29 mouse cellular contexts compared by ENCODE assay signal in the genomic region with DNA sequence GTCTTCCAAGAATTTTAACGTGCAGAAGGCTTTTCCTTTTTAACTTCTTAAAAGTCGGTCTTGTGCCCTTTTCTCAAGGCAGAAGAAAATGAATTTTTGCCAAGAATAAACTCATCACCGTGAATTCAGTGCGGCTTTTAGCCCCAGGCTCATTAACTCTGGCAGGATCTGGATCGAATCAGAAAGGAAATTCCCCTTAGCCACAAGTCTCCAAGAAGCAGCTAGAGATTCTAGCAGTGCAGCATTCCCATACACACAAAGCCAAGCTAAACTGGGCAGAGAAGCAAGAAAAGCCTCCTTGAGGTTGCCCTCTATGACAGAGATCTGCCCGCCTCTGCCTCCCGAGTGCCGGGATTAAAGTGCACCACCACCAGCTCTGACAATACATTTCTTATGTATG.
DNase-seq lines count a peak whose midpoint lies in the region; ATAC-seq lines count a peak whose summit lies in the region.
"Had no signal": no experiment of that assay in that cellular context is flagged by ENCODE, and none has a peak within 500 bp of the region (broad histone marks: within the 10 kb centered on the region; RNA-seq: fewer than 3 reads in every experiment).

No protein-coding gene starts in this region.

- H3K9me3 ChIP-seq in embryonic facial prominence, embryonic 11.5 days (replicated peaks; ENCODE audit: control insufficient read depth, low read length): no peaks in the 10 kb centered on the region; the same call in 1 of the 2 replicates
- peaks cover 5% of the 10 kb centered on the region for H3K9me3 ChIP-seq in embryonic facial prominence, embryonic 10.5 days
- H3K9me3 ChIP-seq in embryonic facial prominence, embryonic 12.5 days: peaks cover 4% of the 10 kb centered on the region; the same call in 1 of the 2 replicates
- H3K9me3 ChIP-seq in limb, embryonic 15.5 days: 0 out of 2 replicates have a peak, but pooled peaks cover 7% of the 10 kb centered on the region
- H3K9me3 ChIP-seq: forebrain, embryonic 15.5 days; lung, embryonic 15.5 days had no signal

- H3K4me2 ChIP-seq in embryonic facial prominence, embryonic 11.5 days (ENCODE audit: low read depth, low read length): no peak overlapping the region
- no peak overlapping the region for H3K4me2 ChIP-seq in embryonic facial prominence, embryonic 12.5 days (replicated peaks)
- H3K4me2 ChIP-seq in limb, embryonic 15.5 days: no peak overlapping the region
- H3K4me2 ChIP-seq: forebrain, embryonic 15.5 days; heart, embryonic 13.5 days; hindbrain, embryonic 12.5 days; kidney, embryonic 15.5 days; lung, embryonic 15.5 days; neural tube, embryonic 15.5 days had no signal

- WGBS in embryonic facial prominence, embryonic 11.5 days: 74% methylated on average over 8 of the region's 8 CpGs
- 79% methylated on average over 8 of the region's 8 CpGs for WGBS in embryonic facial prominence, embryonic 10.5 days
- 56% methylated on average over 8 of the region's 8 CpGs for WGBS in embryonic facial prominence, embryonic 12.5 days
- WGBS in limb, embryonic 15.5 days: 43% methylated on average over 8 of the region's 8 CpGs

- H3K27ac ChIP-seq in embryonic facial prominence, embryonic 11.5 days (replicated peaks; ENCODE audit: low read depth, low read length): no peak overlapping the region; the same call in 1 of the 2 replicates
- H3K27ac ChIP-seq in embryonic facial prominence, embryonic 10.5 days (replicated peaks): no peak overlapping the region
- H3K27ac ChIP-seq in embryonic facial prominence, embryonic 12.5 days: peak overlapping the region; percentile 69
- H3K27ac ChIP-seq in limb, embryonic 15.5 days: peak overlapping the region; percentile 77
- H3K27ac ChIP-seq: forebrain, embryonic 15.5 days; heart, embryonic 13.5 days; hindbrain, embryonic 12.5 days; kidney, embryonic 15.5 days; liver, embryonic 14.5 days; lung, embryonic 15.5 days; neural tube, embryonic 15.5 days had no signal

- H3K9ac ChIP-seq in embryonic facial prominence, embryonic 11.5 days (replicated peaks; ENCODE audit: low read length): no peak overlapping the region
- H3K9ac ChIP-seq in embryonic facial prominence, embryonic 12.5 days: no peak overlapping the region
- H3K9ac ChIP-seq in limb, embryonic 15.5 days: no peak overlapping the region
- H3K9ac ChIP-seq: forebrain, embryonic 15.5 days; heart, embryonic 13.5 days; hindbrain, embryonic 12.5 days; kidney, embryonic 15.5 days; liver, embryonic 14.5 days; lung, embryonic 15.5 days; neural tube, embryonic 15.5 days had no signal

- no peak for ATAC-seq in embryonic facial prominence, embryonic 11.5 days (replicated peaks; ENCODE audit: insufficient number of reproducible peaks, low FRiP score, low TSS enrichment, low read depth)
- ATAC-seq in embryonic facial prominence, embryonic 12.5 days (ENCODE audit: insufficient number of reproducible peaks, insufficient read depth, low FRiP score, low TSS enrichment): no peak
- ATAC-seq in limb, embryonic 15.5 days (ENCODE audit: insufficient number of reproducible peaks, low FRiP score, low TSS enrichment, low read depth): 0 out of 2 replicates have a peak, but pooled peaks have one; percentile 40
- ATAC-seq: CD4-positive, CD25-positive, alpha-beta regulatory T cell, adult 4 months; forebrain, embryonic 15.5 days; intestine, postnatal 0 days had no signal

- H3K36me3 ChIP-seq in embryonic facial prominence, embryonic 11.5 days (replicated peaks; ENCODE audit: control insufficient read depth, insufficient read depth, low read depth, low read length): no peaks in the 10 kb centered on the region
- H3K36me3 ChIP-seq in embryonic facial prominence, embryonic 10.5 days (replicated peaks): no peaks in the 10 kb centered on the region
- no peaks in the 10 kb centered on the region for H3K36me3 ChIP-seq in embryonic facial prominence, embryonic 12.5 days
- H3K36me3 ChIP-seq in limb, embryonic 15.5 days: no peaks in the 10 kb centered on the region
- H3K36me3 ChIP-seq: forebrain, embryonic 15.5 days; heart, embryonic 13.5 days; hindbrain, embryonic 12.5 days; kidney, embryonic 15.5 days; lung, embryonic 15.5 days; neural tube, embryonic 15.5 days had no signal

- no peaks in the 10 kb centered on the region for H3K4me1 ChIP-seq in embryonic facial prominence, embryonic 11.5 days (ENCODE audit: control insufficient read depth, insufficient read depth, low read length)
- H3K4me1 ChIP-seq in embryonic facial prominence, embryonic 10.5 days: 0 out of 2 replicates have a peak, but pooled peaks cover 9% of the 10 kb centered on the region
- no peaks in the 10 kb centered on the region for H3K4me1 ChIP-seq in embryonic facial prominence, embryonic 12.5 days
- peaks cover 14% of the 10 kb centered on the region; the same call in 1 of the 2 replicates for H3K4me1 ChIP-seq in limb, embryonic 15.5 days
- H3K4me1 ChIP-seq: forebrain, embryonic 15.5 days; hindbrain, embryonic 12.5 days; kidney, embryonic 15.5 days; lung, embryonic 15.5 days; neural tube, embryonic 15.5 days had no signal

- H3K27me3 ChIP-seq in embryonic facial prominence, embryonic 11.5 days (ENCODE audit: control insufficient read depth, insufficient read depth, low read length): no peaks in the 10 kb centered on the region
- no peaks in the 10 kb centered on the region for H3K27me3 ChIP-seq in embryonic facial prominence, embryonic 10.5 days (replicated peaks; ENCODE audit: low read depth, poor library complexity, severe bottlenecking)
- H3K27me3 ChIP-seq in embryonic facial prominence, embryonic 12.5 days: no peaks in the 10 kb centered on the region
- no peaks in the 10 kb centered on the region for H3K27me3 ChIP-seq in limb, embryonic 15.5 days
- H3K27me3 ChIP-seq: forebrain, embryonic 15.5 days; heart, embryonic 13.5 days; hindbrain, embryonic 12.5 days; kidney, embryonic 15.5 days; lung, embryonic 15.5 days; neural tube, embryonic 15.5 days had no signal

- H3K4me3 ChIP-seq in embryonic facial prominence, embryonic 11.5 days (ENCODE audit: low read depth, low read length): no peak overlapping the region
- H3K4me3 ChIP-seq in embryonic facial prominence, embryonic 10.5 days: no peak overlapping the region
- H3K4me3 ChIP-seq in embryonic facial prominence, embryonic 12.5 days: no peak overlapping the region
- H3K4me3 ChIP-seq in limb, embryonic 15.5 days: no peak overlapping the region
- H3K4me3 ChIP-seq: forebrain, embryonic 15.5 days; heart, embryonic 13.5 days; hindbrain, embryonic 12.5 days; kidney, embryonic 15.5 days; lung, embryonic 15.5 days; neural tube, embryonic 15.5 days had no signal

- DNase-seq in embryonic facial prominence, embryonic 11.5 days (ENCODE audit: low spot score): peak; percentile 46
- DNase-seq in embryonic facial prominence, embryonic 10.5 days (ENCODE audit: low spot score): no peak
- DNase-seq in fibroblast of lung, adult 2 months (ENCODE audit: low read depth): peak; percentile 82
- no peak for DNase-seq in spleen, adult 18-20 months
- no peak for DNase-seq in layer of hippocampus, adult 18-20 months (ENCODE audit: low spot score in 2 of 2)
- DNase-seq in cerebellum, postnatal 36 days: no peak
- DNase-seq: adrenal gland, postnatal 10 days; cerebellum, adult 18-20 months; cerebellum, postnatal 25 days; embryo, embryonic 11 days; gastrocnemius, postnatal 14 days; heart, adult 18-20 months; heart, postnatal 14 days; kidney, postnatal 36 days; layer of hippocampus, adult 9-11 months; right cerebral cortex, adult 18-20 months; right cerebral cortex, postnatal 4 days; thymus, adult 18-20 months had no signal

Comparison
In these comparisons a context has a peak if more than half of its experiments do, and no peak if none do; other contexts are left out.
1. DNase-seq: peak in embryonic facial prominence, embryonic 11.5 days (single experiment) and fibroblast of lung, adult 2 months (single experiment); none in embryonic facial prominence, embryonic 10.5 days (single experiment), spleen, adult 18-20 months (0 of 2), layer of hippocampus, adult 18-20 months (0 of 2) and cerebellum, postnatal 36 days (0 of 2).
2. H3K27ac ChIP-seq: peak in embryonic facial prominence, embryonic 12.5 days (single experiment) and limb, embryonic 15.5 days (single experiment); none in embryonic facial prominence, embryonic 11.5 days (single experiment) and embryonic facial prominence, embryonic 10.5 days (single experiment).